Mouse (Mus musculus) adrenal gland, postnatal 4 days (tissue): ENCODE measurements at regions not wholly inside any gene's neighbourhood (a gene's known extent, or its start where the extent isn't known, plus 50 kb on each side); places are given as distances from the start of the nearest gene placed in this dataset.

Experiments used
- DNase-seq, 2 experiments: peaks; one replicate each; pipeline ENCODE4 v3.0.0; 2021 to 2022; ENCODE audit warnings: low spot score in 2 of 2, mixed read lengths in 2 of 2

GRCm38 (mm10) chr17:4921121-4921520, 73.0 kb upstream of the Arid1b start:
- no peak for DNase-seq

DNA sequence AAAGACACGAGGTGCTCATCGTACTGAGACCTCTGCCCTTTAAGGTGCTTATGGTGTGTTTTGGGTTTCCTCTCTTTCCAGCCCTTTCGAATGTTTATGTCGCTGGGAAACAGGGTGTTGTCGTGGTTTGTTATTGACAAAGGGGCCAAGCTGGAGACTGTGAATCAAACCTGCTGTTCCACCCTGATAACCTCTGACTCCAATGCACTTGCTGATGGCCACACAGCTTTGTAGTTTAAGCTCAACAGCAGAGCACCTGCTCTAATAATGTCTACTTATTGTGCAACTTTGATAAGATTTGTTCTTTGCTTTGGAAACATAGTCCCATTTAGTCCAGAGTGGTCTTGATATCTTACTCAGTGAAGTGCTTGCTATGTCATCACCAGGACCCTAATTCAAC, 65.5 kb upstream of the Arid1b start:
- no peak for DNase-seq

DNA sequence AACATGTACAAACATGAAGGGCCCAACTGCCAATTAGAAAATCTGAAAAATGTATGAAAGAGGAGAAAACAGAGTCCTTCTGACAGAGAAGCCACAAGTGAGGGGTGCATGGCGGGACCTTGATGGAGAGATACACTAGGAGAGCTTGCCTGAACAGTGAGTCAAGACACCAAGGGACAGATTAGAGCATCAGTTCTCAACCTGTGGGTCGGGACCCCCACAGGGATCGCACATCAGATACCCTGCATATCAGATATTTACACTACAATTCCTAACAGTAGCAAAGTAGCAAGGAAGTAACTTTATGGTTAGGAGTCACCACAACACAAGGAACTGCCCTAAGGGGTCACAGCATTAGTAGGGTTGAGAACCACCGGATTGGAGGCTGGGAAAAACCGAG, 58.9 kb upstream of the Arid1b start:
- DNase-seq = no peak

- no peak for DNase-seq
Measured at GRCm38 (mm10) chr17:4940589-4940988, 53.5 kb upstream of the Arid1b start.

DNA sequence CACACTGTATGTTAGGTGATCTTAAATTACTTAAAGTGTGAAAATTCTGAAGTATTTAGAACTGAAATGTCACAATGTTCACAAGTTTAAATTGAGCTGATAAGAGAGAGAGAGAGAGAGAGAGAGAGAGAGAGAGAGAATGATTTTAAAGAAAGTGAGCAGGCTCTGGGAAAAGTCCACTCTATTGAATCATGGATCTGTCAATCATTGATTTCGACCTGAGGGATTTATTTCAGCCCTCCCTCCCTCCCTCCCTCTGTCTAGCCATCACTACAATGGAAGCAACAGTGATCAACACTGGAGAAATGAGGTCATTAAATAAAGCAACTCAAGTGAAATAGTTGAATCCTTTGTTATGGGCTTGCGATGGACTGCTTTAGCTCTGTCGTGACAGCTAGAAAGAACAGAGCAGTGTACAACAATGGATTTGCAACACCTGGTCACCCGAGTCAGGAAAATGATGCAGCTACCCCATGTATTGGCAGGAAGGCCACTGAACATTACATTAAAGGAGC, 52.8 kb upstream of the Arid1b start:
- DNase-seq = no peak

DNA sequence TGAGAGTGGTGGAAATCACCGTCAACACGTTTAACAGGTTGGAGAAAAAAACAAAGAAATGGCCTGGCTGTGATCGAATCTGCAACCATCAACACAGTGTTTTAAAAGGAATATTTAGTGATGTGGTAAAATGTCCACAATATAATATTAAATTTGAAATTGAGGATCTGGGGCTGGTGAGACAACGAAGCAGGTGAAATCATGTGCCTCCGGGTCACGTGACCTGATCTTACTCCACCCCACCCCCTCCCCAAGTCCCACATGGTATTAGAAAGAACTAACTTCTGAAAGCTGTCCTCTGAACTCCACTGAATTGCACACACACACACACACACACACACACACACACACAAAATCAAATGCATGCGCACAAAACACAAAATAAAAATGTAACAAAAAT, 51.3 kb upstream of the Arid1b start:
- no peak for DNase-seq
